Mouse (Mus musculus): ENCODE measurements around the gene Pak4.
"Not testable (repeated sequence)": the region's sequence is repeated elsewhere in the genome, so short reads cannot be mapped to it uniquely, and the experiment has no call there.

The Pak4 gene

GRCm38 (mm10) chr7:28597642-28598446, at the start of gene Pak4, which contains the start of gene Samd4b:
TSS of gene Pak4 (minus strand) at chr7:28598185.
TSS of gene Samd4b (minus strand) at chr7:28598144.
- DNase-seq = peak; percentile 100

DNA sequence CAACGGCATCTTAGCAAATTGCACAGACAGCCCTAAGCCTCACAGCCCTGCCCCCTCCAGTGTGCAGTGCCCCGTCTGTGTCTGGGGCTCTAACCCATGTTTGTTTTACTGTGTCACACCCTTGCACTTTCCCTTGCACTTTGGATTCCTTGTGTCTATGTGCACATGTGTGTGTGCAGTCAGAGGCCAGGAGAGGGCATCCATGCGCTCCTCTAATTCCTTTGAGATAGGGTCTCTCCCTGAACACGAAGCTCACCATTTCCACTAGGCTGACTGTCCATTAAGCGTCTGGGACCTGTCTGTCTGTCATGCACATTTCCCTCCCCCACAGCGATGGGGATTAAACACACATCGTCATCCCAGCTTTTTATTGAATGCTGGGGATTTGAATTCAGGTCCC, 49.0 kb upstream of the Pak4 start:
- DNase-seq = no peak

- DNase-seq = no peak
These were observed 48.0 kb upstream of the Pak4 start for GRCm38 (mm10) chr7:28645947-28646475.

- DNase-seq = no peak
These were observed 47.4 kb upstream of the Pak4 start for GRCm38 (mm10) chr7:28645366-28645765.

DNA sequence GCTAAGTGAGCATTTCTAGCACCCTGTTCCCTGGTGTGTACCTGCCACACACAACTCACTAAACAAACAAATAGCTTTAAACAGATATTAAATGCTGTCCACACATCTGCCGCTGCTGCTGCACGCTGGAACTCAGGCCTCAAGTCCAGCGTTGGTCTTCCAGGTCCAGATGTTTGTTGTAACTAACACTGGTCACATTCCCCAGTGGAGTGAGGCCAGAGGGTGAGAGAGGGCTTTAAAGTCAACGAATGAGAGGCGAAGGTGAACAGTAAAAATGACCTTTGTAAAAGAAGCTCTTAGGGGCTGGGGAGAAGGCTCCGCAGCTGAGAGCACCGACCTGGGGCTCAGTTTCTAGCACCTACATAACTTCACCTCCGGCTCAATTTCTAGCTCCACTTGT, 43.6 kb upstream of the Pak4 start:
- DNase-seq = peak; percentile 51

GRCm38 (mm10) chr7:28637511-28637910, 39.5 kb upstream of the Pak4 start:
- DNase-seq = no peak

DNA sequence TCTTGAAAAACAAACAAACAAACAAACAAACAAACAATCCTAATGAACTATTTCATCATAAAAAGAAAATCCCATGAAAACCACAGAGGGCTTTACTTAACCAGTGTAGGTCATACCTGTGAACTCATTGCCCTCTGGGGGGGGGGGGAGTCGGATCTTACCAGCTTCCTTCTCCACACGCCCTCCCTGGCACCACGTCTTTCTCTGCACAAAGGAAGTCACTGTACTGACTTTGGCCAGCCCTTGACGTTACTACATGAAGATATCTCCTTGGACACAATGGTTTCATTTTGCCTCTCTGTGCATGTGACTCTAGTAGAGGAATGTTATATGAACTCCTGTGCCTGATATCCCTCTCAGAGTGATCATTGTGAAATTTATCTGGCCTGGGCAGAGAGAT, 36.1 kb upstream of the Pak4 start:
- DNase-seq = no peak

- DNase-seq = no peak
These were observed 33.1 kb upstream of the Pak4 start, which contains the start of gene Acp7 for GRCm38 (mm10) chr7:28631073-28631472. TSS of gene Acp7 (minus strand) at chr7:28631332.

GRCm38 (mm10) chr7:28624791-28625190, 26.8 kb upstream of the Pak4 start:
- no peak for DNase-seq

DNA sequence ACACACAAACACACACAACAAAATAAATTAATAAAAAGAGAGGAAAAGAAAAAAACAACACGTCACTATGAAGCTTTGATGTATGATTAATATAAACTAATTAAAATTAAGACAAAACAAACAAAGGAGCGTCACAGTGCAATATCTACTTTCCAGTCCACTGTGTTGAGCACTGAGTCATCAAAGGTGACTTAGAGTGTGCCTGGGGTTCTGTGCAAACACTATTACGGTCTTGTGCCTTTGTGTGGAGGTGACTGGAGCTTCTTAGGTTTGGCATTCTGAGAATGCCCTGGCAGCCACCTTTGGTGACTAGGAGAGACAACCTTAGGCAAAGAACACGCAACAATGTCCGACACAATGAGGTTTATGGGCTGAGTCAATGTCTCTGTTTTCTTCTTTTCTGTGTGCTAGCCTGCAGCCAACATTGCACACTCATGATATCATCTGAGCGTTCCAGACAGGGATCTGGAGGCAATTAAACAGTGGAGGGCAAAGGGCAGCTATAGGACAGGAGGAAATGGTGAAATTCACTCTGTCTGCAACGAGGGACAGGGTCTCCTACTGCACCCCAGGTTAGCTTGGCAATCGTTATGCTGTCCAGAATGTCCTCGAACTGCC, 21.2 kb upstream of the Pak4 start:
- DNase-seq = no peak

DNA sequence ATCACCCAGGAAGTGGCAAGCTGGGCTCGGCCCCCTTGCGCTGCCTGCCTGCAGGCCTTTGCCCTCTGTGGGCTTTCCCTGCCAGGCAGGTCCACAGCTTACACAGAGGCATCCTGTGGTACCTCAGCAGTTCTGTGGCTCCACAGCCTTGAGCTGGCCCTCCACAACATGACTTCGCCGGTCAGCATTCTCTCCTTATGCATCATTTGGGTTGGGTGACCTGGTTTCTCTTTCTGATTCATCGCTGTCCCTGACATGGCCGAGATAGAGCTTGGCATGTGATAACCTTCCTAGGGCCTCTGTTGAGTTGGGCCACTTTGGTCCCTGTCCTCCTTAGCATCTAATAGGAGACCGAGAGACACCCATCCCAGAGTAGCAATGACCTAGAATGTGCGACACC, 8.0 kb upstream of the Pak4 start:
- DNase-seq = no peak

DNA sequence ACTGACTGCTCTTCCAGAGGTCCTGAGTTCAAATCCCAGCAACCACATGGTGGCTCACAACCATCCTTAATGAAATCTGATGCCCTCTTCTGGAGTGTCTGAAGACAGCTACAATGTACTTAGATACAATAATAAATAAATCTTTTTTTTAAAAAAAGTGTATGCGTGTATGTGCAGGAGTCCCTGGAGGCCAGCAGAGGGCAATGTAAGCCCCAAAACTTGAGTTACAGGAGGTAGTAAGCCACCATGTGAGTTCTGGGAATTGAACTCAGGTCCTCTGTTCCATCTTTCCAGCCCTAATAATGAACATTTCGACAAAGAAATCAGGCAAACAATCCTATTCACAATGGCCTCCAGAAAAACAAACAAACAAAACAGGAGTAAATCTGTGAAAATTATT, 5.8 kb upstream of the Pak4 start:
- not testable (repeated sequence) for DNase-seq

DNA sequence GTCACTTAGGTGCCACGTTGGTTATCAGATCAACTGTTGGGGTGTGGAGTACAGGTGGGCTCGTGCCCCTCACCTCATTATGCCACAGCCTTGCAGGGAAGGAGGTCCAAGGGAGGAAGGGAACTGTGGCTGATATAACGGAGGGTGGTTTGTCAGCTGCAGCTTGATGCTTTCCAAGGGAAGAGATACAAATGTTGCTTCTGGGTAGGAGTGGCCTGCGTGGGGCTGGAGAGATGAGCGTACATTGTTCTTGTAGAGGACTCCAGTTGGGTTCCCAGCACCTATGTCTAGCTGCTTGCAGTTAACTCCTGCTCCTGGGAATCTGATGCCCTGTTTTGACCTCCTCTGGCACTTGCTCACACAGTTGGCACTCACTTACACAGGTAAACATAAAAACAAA, 5.2 kb upstream of the Pak4 start:
- no peak for DNase-seq

DNA sequence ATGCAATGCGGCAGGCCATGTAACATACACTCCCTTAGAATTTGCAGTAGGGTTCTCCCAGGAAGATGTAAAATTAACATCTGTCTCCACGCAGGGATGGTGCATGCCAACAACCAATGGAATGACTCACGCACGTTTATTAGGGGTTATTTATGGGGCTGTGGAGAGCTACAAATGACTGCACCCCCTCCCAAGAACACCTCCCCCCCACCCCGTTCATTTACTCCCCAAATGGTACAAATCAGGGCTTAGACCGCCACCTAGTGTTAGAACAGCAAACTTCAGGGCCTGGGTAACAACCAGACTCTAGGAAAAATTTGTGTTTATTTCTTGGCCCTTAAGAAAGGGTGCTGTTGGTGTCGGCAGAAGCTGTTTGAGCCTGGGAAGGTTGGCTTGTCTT, 3.7 kb upstream of the Pak4 start:
- peak; percentile 82 for DNase-seq

DNA sequence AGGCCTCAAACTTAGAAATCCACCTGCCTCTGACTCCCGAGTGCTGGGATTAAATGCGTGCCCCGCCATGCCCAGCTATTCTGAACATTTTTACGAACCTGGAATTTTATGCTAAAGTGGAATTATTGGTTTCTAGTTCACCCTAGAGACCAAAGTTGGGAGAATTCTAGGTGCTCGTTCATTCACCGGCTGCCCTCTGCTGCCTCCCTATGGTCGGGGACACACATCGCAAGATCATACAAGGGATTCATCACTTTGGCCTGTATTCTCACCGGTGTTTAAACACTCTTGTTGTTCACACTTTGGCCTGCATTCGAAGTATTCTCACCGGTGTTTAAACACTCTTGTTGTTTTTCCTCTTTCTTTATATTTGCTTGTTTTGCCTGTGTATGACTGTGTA, 3.0 kb upstream of the Pak4 start:
- DNase-seq = peak; percentile 79

GRCm38 (mm10) chr7:28598951-28599350, 966 bp upstream of the Pak4 start:
- no peak for DNase-seq

GRCm38 (mm10) chr7:28597277-28597570, 761 bp downstream of the Pak4 start:
- DNase-seq = no peak

DNA sequence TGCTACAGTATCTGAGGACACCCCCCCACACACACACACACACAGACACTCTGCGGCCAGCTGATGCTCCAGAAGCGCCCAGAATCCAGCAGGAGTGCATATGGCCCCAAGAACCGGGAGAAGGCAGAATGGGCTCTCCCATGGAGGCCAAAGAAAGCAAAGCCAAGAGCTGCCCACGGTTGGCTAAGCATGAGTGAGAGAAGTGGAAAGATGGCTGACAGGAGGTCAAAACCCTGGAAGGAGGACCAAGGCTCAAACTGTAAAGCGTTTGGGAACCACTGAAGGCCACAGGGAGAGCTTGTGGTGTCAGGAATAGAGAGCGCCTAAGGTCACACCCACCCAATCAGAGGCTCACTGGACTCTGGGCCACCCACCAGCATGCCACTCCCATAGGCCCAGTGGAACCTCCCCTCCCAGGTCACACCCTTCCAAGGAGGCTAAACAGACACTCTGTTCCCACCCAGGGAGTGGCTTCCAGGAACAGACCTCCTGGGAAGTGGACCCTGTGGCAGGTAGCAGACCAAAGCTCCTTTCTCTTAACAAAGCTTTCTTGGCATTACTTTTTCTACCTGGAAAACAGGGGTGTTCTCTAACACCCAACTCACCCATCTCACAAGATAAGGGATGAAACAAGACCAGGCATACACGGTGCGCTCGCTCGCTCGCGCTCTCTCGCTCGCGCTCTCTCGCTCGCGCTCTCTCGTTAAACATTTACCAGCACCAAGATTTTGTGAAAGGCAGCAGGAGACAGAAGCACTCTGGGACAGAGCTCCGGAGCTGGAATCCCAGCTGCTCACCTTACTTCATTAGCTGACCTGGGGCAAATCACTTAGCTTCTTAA, 1.3 kb downstream of the Pak4 start:
- peak; percentile 92 for DNase-seq

DNA sequence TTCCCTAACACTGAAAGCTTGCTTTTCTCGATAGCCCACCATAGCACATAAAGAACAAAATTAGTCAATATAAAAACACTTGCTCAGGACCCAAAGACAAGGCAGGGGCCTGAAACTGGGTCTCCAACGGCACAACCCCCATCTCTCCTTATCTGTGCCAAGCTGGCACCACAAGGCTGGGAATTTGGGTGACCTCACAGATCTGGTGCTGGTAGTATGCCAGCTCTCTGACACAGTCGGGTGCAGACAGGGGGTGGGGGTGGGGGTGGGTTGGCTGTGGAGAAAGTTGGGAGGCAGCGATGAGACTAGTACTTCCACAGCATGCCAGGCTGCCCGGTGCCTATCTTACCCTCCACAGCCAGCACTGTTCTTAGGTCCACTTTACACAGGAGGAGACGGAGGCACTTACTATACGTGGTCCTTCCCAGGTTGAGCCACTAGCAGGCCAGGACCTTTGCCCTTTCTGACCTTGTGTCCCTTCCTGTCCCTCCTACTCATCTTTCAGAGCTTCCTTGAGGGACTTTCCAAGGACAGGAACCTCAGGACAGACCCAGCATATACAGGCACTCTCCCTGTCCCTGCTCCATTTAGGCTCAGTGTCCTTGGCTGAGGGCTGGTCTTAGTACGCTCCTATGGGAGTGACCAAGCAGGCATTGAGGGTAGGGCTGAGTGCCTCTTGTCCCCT, 2.1 kb downstream of the Pak4 start:
- no peak for DNase-seq

GRCm38 (mm10) chr7:28593206-28594111, 4.5 kb downstream of the Pak4 start:
- DNase-seq = peak; percentile 61

- no peak for DNase-seq
These were observed 6.1 kb downstream of the Pak4 start for GRCm38 (mm10) chr7:28591862-28592261.

GRCm38 (mm10) chr7:28587644-28588043, 10.3 kb downstream of the Pak4 start:
- DNase-seq = no peak
